Mouse (Mus musculus) CH12.LX (cell line): ENCODE data around the gene B3galt4.

Source experiments
- CHD1 ChIP-seq: IDR thresholded peaks from 2 replicates; pipeline ENCODE4 v1.6.1; 2012; ENCODE audit warnings: low read depth, low read length, improper control_type of control experiment, inconsistent platforms
- CHD2 ChIP-seq: IDR thresholded peaks from 2 replicates; pipeline ENCODE4 v1.6.1; 2011; ENCODE audit warnings: low read length, improper control_type of control experiment
- CTCF ChIP-seq, 2 experiments: IDR thresholded peaks in 1 of 2; conservative IDR thresholded peaks in 1 of 2; 2 replicates each; pipeline ENCODE4 v1.5.1; 2011 to 2012; ENCODE audit warnings: low read depth in 2 of 2, low read length in 2 of 2, improper control_type of control experiment in 1 of 2, inconsistent platforms in 1 of 2, mild to moderate bottlenecking in 1 of 2, moderate library complexity in 1 of 2
- ELF1 ChIP-seq: IDR thresholded peaks from 2 replicates; pipeline ENCODE4 v1.6.1; 2014; ENCODE audit warnings: low read depth, mild to moderate bottlenecking, inconsistent platforms, low read length, improper control_type of control experiment
- JUND ChIP-seq: conservative IDR thresholded peaks from 2 replicates; pipeline ENCODE4 v1.6.1; 2011; ENCODE audit warnings: low read depth, low read length, improper control_type of control experiment
- MAFK ChIP-seq: IDR thresholded peaks from 2 replicates; pipeline ENCODE4 v1.6.1; 2011; ENCODE audit warnings: low read length, improper control_type of control experiment; ENCODE audit not compliant: insufficient replicate concordance
- MAZ ChIP-seq: IDR thresholded peaks from 2 replicates; pipeline ENCODE4 v1.6.1; 2012; ENCODE audit warnings: low read depth, mild to moderate bottlenecking, inconsistent platforms, low read length, improper control_type of control experiment, moderate library complexity
- MXI1 ChIP-seq: IDR thresholded peaks from 2 replicates; pipeline ENCODE4 v1.6.1; 2011; ENCODE audit warnings: mild to moderate bottlenecking, low read depth, low read length, improper control_type of control experiment
- POLR2A ChIP-seq: IDR thresholded peaks from 2 replicates; pipeline ENCODE4 v1.6.1; 2011; ENCODE audit warnings: low read depth, mild to moderate bottlenecking, improper control_type of control experiment, low read length
- SMC3 ChIP-seq: IDR thresholded peaks from 2 replicates; pipeline ENCODE4 v1.6.1; 2011; ENCODE audit warnings: low read depth, low read length, improper control_type of control experiment
- USF1 ChIP-seq: IDR thresholded peaks from 2 replicates; pipeline ENCODE4 v1.6.1; 2014; ENCODE audit warnings: low read depth, mild to moderate bottlenecking, inconsistent platforms, low read length, improper control_type of control experiment
- ZC3H11A ChIP-seq: IDR thresholded peaks from 2 replicates; pipeline ENCODE4 v1.6.1; 2012; ENCODE audit warnings: low read depth, mild to moderate bottlenecking, inconsistent platforms, low read length, improper control_type of control experiment
- ZMIZ1 ChIP-seq: IDR thresholded peaks from 2 replicates; pipeline ENCODE4 v1.6.1; 2012; ENCODE audit warnings: low read depth, mild to moderate bottlenecking, inconsistent platforms, low read length, improper control_type of control experiment

DNA sequence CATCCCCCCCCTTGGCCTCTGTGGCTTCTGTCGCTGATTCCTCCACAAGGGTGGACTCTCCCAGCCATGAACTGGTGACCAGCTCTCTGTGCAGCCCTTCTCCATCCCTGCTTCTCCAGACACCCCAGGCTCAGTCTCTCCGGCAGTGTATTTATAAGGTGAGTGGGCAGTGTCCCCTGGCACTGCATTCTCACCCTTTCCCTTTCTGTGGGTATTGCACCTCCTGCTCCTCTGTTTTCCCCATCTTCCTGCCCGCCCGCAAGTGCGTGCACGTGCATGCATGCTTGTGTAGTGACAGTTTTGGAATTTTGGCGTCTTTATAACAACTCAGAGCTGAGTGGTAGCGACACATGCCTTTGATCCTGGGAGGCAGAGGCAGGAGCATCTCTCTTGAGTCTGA is 37.4 kb downstream of the B3galt4 start:
- no peak for TF ChIP-seq ZC3H11A
- no peak for TF ChIP-seq POLR2A
- TF ChIP-seq CTCF (conservative IDR thresholded peaks at IDR 0.05 in 1 of 2, IDR thresholded peaks at IDR 0.05 in 1 of 2; ENCODE audit: low read depth in 2 of 2, low read length in 2 of 2), result no peak
- no peak for TF ChIP-seq ELF1
- TF ChIP-seq ZMIZ1, result no peak
- TF ChIP-seq SMC3, result no peak
- no peak for TF ChIP-seq CHD2
- TF ChIP-seq MAZ, result no peak
- TF ChIP-seq JUND, result no peak
- no peak for TF ChIP-seq MAFK
- TF ChIP-seq MXI1, result no peak
- TF ChIP-seq USF1, result no peak
- no peak for TF ChIP-seq CHD1
